Mouse (Mus musculus): Measurements from ENCODE around the gene Bmf.

DNA sequence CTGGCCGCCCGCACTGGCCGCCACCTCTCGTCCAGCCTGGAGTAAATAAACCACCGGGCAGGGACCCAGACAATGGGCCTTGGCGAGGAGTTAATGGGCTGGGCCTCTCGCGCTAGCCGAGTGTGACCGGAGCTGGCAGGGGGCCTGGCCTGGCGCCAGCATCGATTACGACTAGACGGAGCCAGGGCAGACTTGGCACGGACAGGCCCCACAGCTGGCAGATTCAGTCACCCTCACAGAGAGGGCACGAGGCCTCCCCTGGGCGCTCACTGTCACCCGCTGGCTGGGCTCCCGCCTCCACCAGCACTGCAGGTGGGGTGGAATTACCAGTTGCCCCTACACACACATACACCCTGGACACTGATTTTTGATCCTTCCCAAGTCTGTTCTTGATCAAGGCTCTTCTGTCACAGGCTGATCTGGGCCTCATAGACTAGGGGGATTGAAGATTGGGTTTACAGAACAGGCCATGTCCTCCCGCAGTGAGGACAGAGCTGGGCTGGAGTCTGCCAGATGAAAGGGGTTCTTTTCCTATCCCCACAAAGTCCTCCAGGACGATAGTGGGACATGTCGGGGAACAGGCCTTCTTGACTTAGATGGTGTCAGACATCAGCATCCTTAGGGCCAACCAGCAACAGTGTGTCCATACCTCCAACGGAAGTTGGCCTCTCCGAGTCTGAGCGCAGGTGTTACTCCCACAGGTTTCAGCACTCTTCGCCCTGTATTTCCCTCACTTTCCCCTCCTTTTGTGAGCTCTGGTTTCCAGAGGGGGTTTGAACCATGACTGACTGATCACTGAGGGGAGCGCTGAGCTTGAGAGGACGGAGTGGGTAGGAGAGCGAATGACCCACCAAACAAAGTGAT lies 38.8 kb downstream of the Bmf start:
- TF ChIP-seq CTCF (IDR thresholded peaks at IDR 0.05; ENCODE audit: low read depth, low read length) (no peak), POLR2A (IDR thresholded peaks at IDR 0.05; ENCODE audit: extremely low read depth, insufficient read depth, low read length) (no peak)
